ENCODE assay signal across 28 mouse cellular contexts in the genomic region with DNA sequence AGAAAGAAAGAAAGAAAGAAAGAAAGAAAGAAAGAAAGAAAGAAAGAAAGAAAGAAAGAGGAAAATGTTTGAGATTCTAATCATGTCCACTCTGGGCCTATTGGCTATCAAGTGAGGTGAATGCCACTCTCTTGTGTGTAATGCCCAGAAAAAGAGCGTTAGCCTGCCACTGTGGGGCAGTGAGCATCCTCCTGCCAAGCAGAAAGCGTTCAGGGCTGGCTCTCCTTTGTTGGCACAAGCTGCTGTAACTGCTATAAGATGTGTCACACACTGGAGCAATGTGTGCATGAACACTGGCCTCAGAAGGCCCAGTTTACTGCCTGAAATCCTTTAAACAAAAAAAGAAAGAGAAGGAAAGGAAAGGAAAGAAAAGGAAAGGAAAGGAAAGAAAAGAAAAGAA. TPM values are rescaled to one million over a fixed set of nuclear protein-coding genes. Genes with fewer than 3 reads are reported as not detected.
DNase-seq lines count a peak whose midpoint lies in the region; ATAC-seq and TF ChIP-seq lines count a peak whose summit lies in the region.
"Had no signal": no experiment of that assay in that cellular context is flagged by ENCODE, and none has a peak within 500 bp of the region (broad histone marks: within the 10 kb centered on the region; RNA-seq: fewer than 3 reads in every experiment).

No protein-coding gene starts in this region.

- H3K4me2 ChIP-seq in midbrain, embryonic 15.5 days, result no peak overlapping the region
- H3K4me2 ChIP-seq in midbrain, embryonic 11.5 days, result no peak overlapping the region
- H3K4me2 ChIP-seq: embryonic facial prominence, embryonic 13.5 days; heart, embryonic 12.5 days; heart, embryonic 15.5 days; hindbrain, embryonic 14.5 days had no signal

- no peaks in the 10 kb centered on the region; the same call in 1 of the 2 replicates for H3K36me3 ChIP-seq in midbrain, embryonic 15.5 days (replicated peaks)
- H3K36me3 ChIP-seq in midbrain, embryonic 11.5 days (ENCODE audit: control insufficient read depth, insufficient read depth, low read length), result peaks cover 21% of the 10 kb centered on the region
- H3K36me3 ChIP-seq: heart, embryonic 15.5 days had no signal

- no peaks in the 10 kb centered on the region for H3K27me3 ChIP-seq in midbrain, embryonic 15.5 days (replicated peaks)
- no peaks in the 10 kb centered on the region for H3K27me3 ChIP-seq in midbrain, embryonic 11.5 days (ENCODE audit: control insufficient read depth, insufficient read depth, low read length)
- H3K27me3 ChIP-seq: Patski had no signal

- H3K27ac ChIP-seq in gastrocnemius, adult 2 months, result peak overlapping the region; percentile 90
- H3K27ac ChIP-seq in midbrain, embryonic 15.5 days, result 0 out of 2 replicates have a peak overlapping the region, but pooled peaks have one; percentile 43
- no peak overlapping the region for H3K27ac ChIP-seq in midbrain, embryonic 11.5 days (ENCODE audit: low read depth, low read length)
- H3K27ac ChIP-seq: embryonic facial prominence, embryonic 13.5 days; heart, embryonic 15.5 days had no signal

- no peak for TF ChIP-seq CTCF in gastrocnemius, adult 2 months (IDR thresholded peaks at IDR 0.05)

- WGBS in midbrain, embryonic 15.5 days, result 20% methylated on average over 2 of the region's 2 CpGs
- WGBS in midbrain, embryonic 11.5 days, result 56% methylated on average over 2 of the region's 2 CpGs

- no peaks in the 10 kb centered on the region for H3K9me3 ChIP-seq in midbrain, embryonic 15.5 days
- no peaks in the 10 kb centered on the region for H3K9me3 ChIP-seq in midbrain, embryonic 11.5 days (ENCODE audit: control insufficient read depth, low read length)
- H3K9me3 ChIP-seq: heart, embryonic 15.5 days had no signal

- H3K4me3 ChIP-seq in gastrocnemius, adult 2 months, result no peak overlapping the region
- no peak overlapping the region for H3K4me3 ChIP-seq in midbrain, embryonic 15.5 days
- no peak overlapping the region for H3K4me3 ChIP-seq in midbrain, embryonic 11.5 days (ENCODE audit: low read depth, low read length)
- H3K4me3 ChIP-seq: embryonic facial prominence, embryonic 10.5 days; embryonic facial prominence, embryonic 13.5 days; erythroblast, embryonic 14.5 days; heart, embryonic 12.5 days; heart, embryonic 15.5 days; hindbrain, embryonic 10.5 days had no signal

- peaks cover 50% of the 10 kb centered on the region for H3K4me1 ChIP-seq in midbrain, embryonic 15.5 days
- peaks cover 51% of the 10 kb centered on the region for H3K4me1 ChIP-seq in midbrain, embryonic 11.5 days (ENCODE audit: control insufficient read depth, insufficient read depth, low read length)

- no peak for DNase-seq in gastrocnemius, adult 2 months
- no peak for DNase-seq in gastrocnemius, postnatal 4 days (ENCODE audit: low spot score in 2 of 2)
- DNase-seq in midbrain, embryonic 11.5 days (ENCODE audit: low spot score, missing footprints), result no peak
- peak; percentile 41 for DNase-seq in 3T3-L1 (ENCODE audit: low read depth, low spot score)
- peak; percentile 54 for DNase-seq in Muller cell, postnatal 12 days (ENCODE audit: inconsistent ontology term)
- no peak for DNase-seq in adrenal gland, adult 18-20 months (ENCODE audit: low spot score in 2 of 2)
- DNase-seq: adrenal gland, adult 2 months; adrenal gland, postnatal 14 days; cerebellum, adult 11-12 months; cerebellum, adult 8-10 months; cerebellum, postnatal 10 days; cerebellum, postnatal 36 days; embryo, embryonic 11 days; gastrocnemius, postnatal 14 days; heart, adult 18-20 months; heart, postnatal 10 days; heart, postnatal 36 days had no signal

- no peak for ATAC-seq in midbrain, embryonic 15.5 days (replicated peaks)
- ATAC-seq in midbrain, embryonic 11.5 days (ENCODE audit: low FRiP score), result no peak
- ATAC-seq: forebrain, embryonic 16.5 days; intestine, postnatal 0 days; Patski had no signal

- intact Hi-C loops in gastrocnemius, adult 2 months (cut with DNase I), result no loop called here

- H3K9ac ChIP-seq in midbrain, embryonic 15.5 days, result no peak overlapping the region
- no peak overlapping the region for H3K9ac ChIP-seq in midbrain, embryonic 11.5 days (ENCODE audit: low read length)
- H3K9ac ChIP-seq: embryonic facial prominence, embryonic 13.5 days; heart, embryonic 12.5 days; heart, embryonic 15.5 days; hindbrain, embryonic 14.5 days had no signal

RNA-seq across cellular contexts. Expression of gene Rgma, which starts 26.8 kb away (rescaled TPM):
- 10 to 100 TPM; 46.1 to 52.4 TPM for total RNA-seq in gastrocnemius, adult 2 months (2021)
- 10 to 100 TPM; 94.6 to 97.6 TPM for total RNA-seq in gastrocnemius, postnatal 4 days (2021)
- polyA plus RNA-seq in midbrain, embryonic 15.5 days (2015; fragmentation: Nextera tagmentation; extraction: Ambion mirVana), result 46.6 and 50.4 TPM in 2 replicates
- polyA plus RNA-seq in midbrain, embryonic 11.5 days (2014; fragmentation: Nextera tagmentation; extraction: Ambion mirVana), result 43.9 and 47.5 TPM in 2 replicates
- total RNA-seq in adrenal gland, adult 18-20 months (2021), result 10 to 100 TPM in 1 of 2 experiments, 1 to 10 TPM in 1; 8.1 to 12.1 TPM
- polyA plus RNA-seq: erythroblast, embryonic 14.5 days had no signal

Comparison
In these comparisons a context has a peak if more than half of its experiments do, and no peak if none do; other contexts are left out.
1. DNase-seq: peak in 3T3-L1 (single experiment) and Muller cell, postnatal 12 days (single experiment); none in gastrocnemius, adult 2 months (single experiment), gastrocnemius, postnatal 4 days (0 of 2), midbrain, embryonic 11.5 days (single experiment) and adrenal gland, adult 18-20 months (0 of 2).